Mouse (Mus musculus) Muller cell, postnatal 12 days (primary cell): ENCODE data around the gene Tjp3.
A peak's percentile ranks its signal among the peaks of the same experiment; 100 is the strongest.

Experiments used
- DNase-seq: peaks from one replicate; pipeline ENCODE4 v3.0.0-alpha.2; 2015; ENCODE audit errors: inconsistent ontology term

Tjp3 gene

GRCm38 (mm10) chr10:81298369-81299100 lies 7.2 kb upstream of the Tjp3 start:
- DNase-seq = no peak

- no peak for DNase-seq
Observed at GRCm38 (mm10) chr10:81297845-81298244, 6.5 kb upstream of the Tjp3 start.

GRCm38 (mm10) chr10:81297246-81297645 lies 5.9 kb upstream of the Tjp3 start:
- DNase-seq = no peak

- no peak for DNase-seq
Observed at GRCm38 (mm10) chr10:81295185-81295584, 3.8 kb upstream of the Tjp3 start.

- DNase-seq = no peak
Observed at GRCm38 (mm10) chr10:81294442-81294841, 3.1 kb upstream of the Tjp3 start.

- DNase-seq = no peak
Observed at GRCm38 (mm10) chr10:81293334-81294030, 2.1 kb upstream of the Tjp3 start.

GRCm38 (mm10) chr10:81292554-81293333 lies 1.4 kb upstream of the Tjp3 start, which contains the start of gene Pip5k1c:
Pip5k1c (plus strand) TSS chr10:81292963.
- DNase-seq = peak; percentile 100

GRCm38 (mm10) chr10:81290698-81291460 lies 502 bp downstream of the Tjp3 start:
- no peak for DNase-seq

- no peak for DNase-seq
Observed at GRCm38 (mm10) chr10:81289811-81290210, 1.6 kb downstream of the Tjp3 start.

GRCm38 (mm10) chr10:81289278-81289677 lies 2.1 kb downstream of the Tjp3 start:
- DNase-seq = peak; percentile 58

GRCm38 (mm10) chr10:81288601-81289000 lies 2.8 kb downstream of the Tjp3 start:
- DNase-seq = no peak

GRCm38 (mm10) chr10:81287513-81288157 lies 3.7 kb downstream of the Tjp3 start:
- DNase-seq = no peak

- no peak for DNase-seq
Observed at GRCm38 (mm10) chr10:81286586-81286985, 4.8 kb downstream of the Tjp3 start.

- peak; percentile 93 for DNase-seq
Observed at GRCm38 (mm10) chr10:81285694-81286450, 5.5 kb downstream of the Tjp3 start.

GRCm38 (mm10) chr10:81284719-81285118 lies 6.7 kb downstream of the Tjp3 start:
- DNase-seq = no peak

- DNase-seq = no peak
Observed at GRCm38 (mm10) chr10:81284189-81284588, 7.2 kb downstream of the Tjp3 start.

GRCm38 (mm10) chr10:81279496-81279895 lies 11.9 kb downstream of the Tjp3 start:
- no peak for DNase-seq

- DNase-seq = no peak
Observed at GRCm38 (mm10) chr10:81277676-81278075, 13.7 kb downstream of the Tjp3 start.

GRCm38 (mm10) chr10:81273842-81274241 lies 17.5 kb downstream of the Tjp3 start:
- DNase-seq = no peak

- DNase-seq = no peak
Observed at GRCm38 (mm10) chr10:81272356-81272755, 19.0 kb downstream of the Tjp3 start.
